12 mouse cellular contexts compared by ENCODE assay signal in genomic region chr11:72751956-72752355, GRCm38 (mm10). TPM values are rescaled to one million over a fixed set of nuclear protein-coding genes. Genes with fewer than 3 reads are reported as not detected.
DNase-seq lines count a peak whose midpoint lies in the region; ATAC-seq and TF ChIP-seq lines count a peak whose summit lies in the region.
"Had no signal": no experiment of that assay in that cellular context is flagged by ENCODE, and none has a peak within 500 bp of the region (broad histone marks: within the 10 kb centered on the region; RNA-seq: fewer than 3 reads in every experiment).

No protein-coding gene starts in this region.

- H3K9me3 ChIP-seq in kidney, postnatal 0 days (replicated peaks; ENCODE audit: low read length): no peaks in the 10 kb centered on the region
- H3K9me3 ChIP-seq: forebrain, embryonic 12.5 days; limb, embryonic 15.5 days had no signal

- H3K27me3 ChIP-seq in kidney, postnatal 0 days (ENCODE audit: insufficient read depth, low read length): no peaks in the 10 kb centered on the region
- H3K27me3 ChIP-seq: forebrain, embryonic 12.5 days; limb, embryonic 15.5 days had no signal

- peaks cover 80% of the 10 kb centered on the region for H3K36me3 ChIP-seq in kidney, postnatal 0 days (ENCODE audit: insufficient read depth, low read length)

- no peak overlapping the region for H3K4me3 ChIP-seq in kidney, postnatal 0 days (replicated peaks; ENCODE audit: low read depth, low read length)
- H3K4me3 ChIP-seq: forebrain, embryonic 12.5 days; limb, embryonic 15.5 days had no signal

- peak; percentile 27; the same call in 1 of the 2 replicates for TF ChIP-seq CTCF in kidney, postnatal 0 days (IDR thresholded peaks at IDR 0.05; ENCODE audit: low read depth)

- 38% methylated on average over 2 of the region's 2 CpGs for WGBS in kidney, postnatal 0 days

- no peaks in the 10 kb centered on the region for H3K4me1 ChIP-seq in kidney, postnatal 0 days (replicated peaks; ENCODE audit: insufficient read depth, low read length)
- H3K4me1 ChIP-seq: forebrain, embryonic 12.5 days; limb, embryonic 15.5 days had no signal

- H3K9ac ChIP-seq in kidney, postnatal 0 days (ENCODE audit: low read depth, low read length): no peak overlapping the region
- H3K9ac ChIP-seq: forebrain, embryonic 12.5 days; limb, embryonic 15.5 days had no signal

- no peak for DNase-seq in kidney, postnatal 0 days (ENCODE audit: low spot score)
- no peak for DNase-seq in kidney, postnatal 14 days
- DNase-seq in adipocyte (ENCODE audit: low spot score): peak; percentile 32
- DNase-seq in gonadal fat pad, adult 2 months (ENCODE audit: low read depth): peak; percentile 10
- peak; percentile 53 for DNase-seq in skeletal muscle tissue, adult 2 months (ENCODE audit: low read depth, low spot score)
- no peak for DNase-seq in ovary, adult 18-20 months (ENCODE audit: low spot score)
- no peak for DNase-seq in frontal cortex, postnatal 10 days (ENCODE audit: low spot score in 2 of 2)
- DNase-seq: cerebellum, postnatal 36 days; heart, postnatal 36 days; thymus, postnatal 36 days had no signal

- H3K4me2 ChIP-seq in kidney, postnatal 0 days (ENCODE audit: low read length): no peak overlapping the region
- H3K4me2 ChIP-seq: forebrain, embryonic 12.5 days; limb, embryonic 15.5 days had no signal

- ATAC-seq in kidney, postnatal 0 days (replicated peaks; ENCODE audit: low FRiP score, low read depth): no peak

- no peak overlapping the region for H3K27ac ChIP-seq in kidney, postnatal 0 days
- H3K27ac ChIP-seq: forebrain, embryonic 12.5 days; limb, embryonic 15.5 days had no signal

RNA-seq across cellular contexts. Expression of gene Cyb5d2, which starts 44.0 kb away (rescaled TPM):
- 7.2 and 7.3 TPM in 2 replicates for polyA plus RNA-seq in kidney, postnatal 0 days (2015; fragmentation: Nextera tagmentation; extraction: Ambion mirVana)
- polyA plus RNA-seq in gonadal fat pad, adult 2 months (2012; rRNA removed): 8.2 and 8.4 TPM in 2 replicates

RNA-seq across cellular contexts. Expression of gene Zzef1, which starts 44.1 kb away (rescaled TPM):
- polyA plus RNA-seq in kidney, postnatal 0 days (2015; fragmentation: Nextera tagmentation; extraction: Ambion mirVana): 6.9 and 7.1 TPM in 2 replicates
- 19.5 and 19.7 TPM in 2 replicates for polyA plus RNA-seq in gonadal fat pad, adult 2 months (2012; rRNA removed)

Comparison
In these comparisons a context has a peak if more than half of its experiments do, and no peak if none do; other contexts are left out.
1. DNase-seq: peak in adipocyte (single experiment), gonadal fat pad, adult 2 months (single experiment) and skeletal muscle tissue, adult 2 months (single experiment); none in kidney, postnatal 0 days (single experiment), kidney, postnatal 14 days (single experiment), ovary, adult 18-20 months (single experiment) and frontal cortex, postnatal 10 days (0 of 2).